Mouse (Mus musculus) myocyte (in vitro differentiated cells): Measurements from ENCODE around the gene Prnp.

Source experiments
- CEBPB ChIP-seq: IDR thresholded peaks from 2 replicates; pipeline ENCODE4 v1.6.1; 2011; ENCODE audit warnings: mild to moderate bottlenecking, moderate library complexity; ENCODE audit not compliant: poor library complexity, insufficient read depth, severe bottlenecking
- E2F4 ChIP-seq: IDR thresholded peaks from one replicate; pipeline ENCODE4 v1.6.1; 2011; ENCODE audit warnings: mild to moderate bottlenecking, control low read depth, moderate library complexity; ENCODE audit not compliant: insufficient read depth
- MYOD1 ChIP-seq, 3 experiments: IDR thresholded peaks; one replicate each; pipeline ENCODE4 v1.6.1; 2011; ENCODE audit warnings: control low read depth in 2 of 3, low read depth in 2 of 3, mild to moderate bottlenecking in 2 of 3, moderate library complexity in 1 of 3; ENCODE audit not compliant: insufficient read length in 2 of 3, control insufficient read depth in 1 of 3
- POLR2A ChIP-seq: IDR thresholded peaks from one replicate; pipeline ENCODE4 v1.6.1; 2011; ENCODE audit warnings: low read depth, mild to moderate bottlenecking, control low read depth, moderate library complexity; ENCODE audit not compliant: insufficient read length
- USF1 ChIP-seq: IDR thresholded peaks from one replicate; pipeline ENCODE4 v1.6.1; 2011; ENCODE audit warnings: low read depth, mild to moderate bottlenecking, control low read depth, moderate library complexity

GRCm38 (mm10) chr2:131868983-131869382 is 40.7 kb upstream of the Prnp start:
- no peak for TF ChIP-seq E2F4
- TF ChIP-seq CEBPB, result no peak
- no peak for TF ChIP-seq MYOD1 (IDR thresholded peaks at IDR 0.05; ENCODE audit: control insufficient read depth in 1 of 3, insufficient read length in 2 of 3, low read depth in 2 of 3)
- TF ChIP-seq USF1, result no peak
- no peak for TF ChIP-seq POLR2A
